Mouse (Mus musculus): ENCODE data around the gene Coro7. TPM values are rescaled to one million over a fixed set of nuclear protein-coding genes. Genes with fewer than 3 reads are reported as not detected.

The Coro7 gene
- polyA plus RNA-seq, 1 experiment from 2014 or later = 10.3 TPM

DNA sequence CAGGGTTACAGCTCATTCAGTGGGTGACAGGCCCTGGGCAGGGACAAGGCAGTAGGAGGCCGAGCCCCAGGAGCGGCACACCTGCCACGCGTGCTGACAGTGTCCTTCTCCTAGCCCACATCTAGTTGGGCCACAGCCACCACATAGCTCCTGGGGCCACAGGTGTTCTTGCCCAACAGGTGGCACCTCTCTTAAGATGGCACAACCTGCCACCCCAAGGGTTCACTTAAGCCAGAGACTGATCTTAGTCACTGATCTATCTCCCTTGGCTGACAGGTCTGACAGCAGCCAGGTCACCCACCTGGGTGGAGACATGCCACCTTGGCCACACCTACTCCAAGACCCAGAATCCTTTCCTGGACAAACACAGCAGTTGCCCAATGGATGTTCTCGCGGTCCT is 36.6 kb downstream of the Coro7 start:
- H3K4me3 ChIP-seq (ENCODE audit: low read depth, low read length) = no peak overlapping the region
- H3K27me3 ChIP-seq (ENCODE audit: insufficient read depth, low read length) = no peaks in the 10 kb centered on the region
- 0 out of 2 replicates have a peak overlapping the region, but pooled peaks have one; percentile 89 for H3K27ac ChIP-seq (ENCODE audit: low read depth)
- no peak for ATAC-seq
- H3K9me3 ChIP-seq (ENCODE audit: low read length) = no peaks in the 10 kb centered on the region
- H3K4me2 ChIP-seq (ENCODE audit: low read depth, low read length) = no peak overlapping the region
- WGBS (ENCODE audit: insufficient replicate concordance) = 84% methylated on average over 6 of the region's 6 CpGs
- TF ChIP-seq EP300 (IDR thresholded peaks at IDR 0.05; ENCODE audit: low read depth) = no peak
- TF ChIP-seq CTCF (IDR thresholded peaks at IDR 0.05; ENCODE audit: low read depth) = no peak
- H3K4me1 ChIP-seq (ENCODE audit: insufficient read depth) = peaks cover 42% of the 10 kb centered on the region
- H3K36me3 ChIP-seq (replicated peaks; ENCODE audit: insufficient read depth, low read length) = peaks cover 18% of the 10 kb centered on the region
- peak overlapping the region; percentile 21; the same call in 1 of the 2 replicates for H3K9ac ChIP-seq (replicated peaks)
- no peak for DNase-seq

DNA sequence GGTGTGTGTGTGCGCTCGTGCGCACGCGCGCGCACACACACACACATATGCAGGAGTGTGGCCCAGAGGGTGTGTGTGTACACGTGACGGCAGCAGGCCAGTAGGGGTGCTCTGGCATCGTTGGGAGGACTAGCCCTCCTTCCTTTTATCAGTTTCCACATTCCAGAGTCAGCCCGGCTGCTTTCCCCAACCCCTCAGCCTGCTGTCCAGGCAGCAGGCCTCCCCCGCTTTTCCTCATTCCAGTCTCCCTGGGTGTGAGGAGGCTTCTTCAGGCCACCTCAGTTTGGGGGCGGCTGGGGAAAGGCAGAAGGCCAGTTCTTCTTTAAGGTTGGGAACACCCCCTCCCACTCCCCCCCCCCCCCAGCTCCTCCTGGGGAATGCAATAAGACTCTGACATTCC is 37.4 kb downstream of the Coro7 start:
- no peak for TF ChIP-seq CTCF (IDR thresholded peaks at IDR 0.05; ENCODE audit: low read depth)
- no peak for TF ChIP-seq EP300 (IDR thresholded peaks at IDR 0.05; ENCODE audit: low read depth)
- peaks cover 18% of the 10 kb centered on the region for H3K36me3 ChIP-seq (replicated peaks; ENCODE audit: insufficient read depth, low read length)
- peak overlapping the region; percentile 89 for H3K27ac ChIP-seq (ENCODE audit: low read depth)
- 66% methylated on average over 13 of the region's 13 CpGs for WGBS (ENCODE audit: insufficient replicate concordance)
- H3K9ac ChIP-seq (replicated peaks) = no peak overlapping the region; the same call in 1 of the 2 replicates
- peaks cover 42% of the 10 kb centered on the region for H3K4me1 ChIP-seq (ENCODE audit: insufficient read depth)
- H3K4me2 ChIP-seq (ENCODE audit: low read depth, low read length) = no peak overlapping the region
- no peaks in the 10 kb centered on the region for H3K9me3 ChIP-seq (ENCODE audit: low read length)
- H3K4me3 ChIP-seq (ENCODE audit: low read depth, low read length) = no peak overlapping the region
- no peak for DNase-seq
- no peaks in the 10 kb centered on the region for H3K27me3 ChIP-seq (ENCODE audit: insufficient read depth, low read length)
- no peak; the same call in 1 of the 2 replicates for ATAC-seq

DNA sequence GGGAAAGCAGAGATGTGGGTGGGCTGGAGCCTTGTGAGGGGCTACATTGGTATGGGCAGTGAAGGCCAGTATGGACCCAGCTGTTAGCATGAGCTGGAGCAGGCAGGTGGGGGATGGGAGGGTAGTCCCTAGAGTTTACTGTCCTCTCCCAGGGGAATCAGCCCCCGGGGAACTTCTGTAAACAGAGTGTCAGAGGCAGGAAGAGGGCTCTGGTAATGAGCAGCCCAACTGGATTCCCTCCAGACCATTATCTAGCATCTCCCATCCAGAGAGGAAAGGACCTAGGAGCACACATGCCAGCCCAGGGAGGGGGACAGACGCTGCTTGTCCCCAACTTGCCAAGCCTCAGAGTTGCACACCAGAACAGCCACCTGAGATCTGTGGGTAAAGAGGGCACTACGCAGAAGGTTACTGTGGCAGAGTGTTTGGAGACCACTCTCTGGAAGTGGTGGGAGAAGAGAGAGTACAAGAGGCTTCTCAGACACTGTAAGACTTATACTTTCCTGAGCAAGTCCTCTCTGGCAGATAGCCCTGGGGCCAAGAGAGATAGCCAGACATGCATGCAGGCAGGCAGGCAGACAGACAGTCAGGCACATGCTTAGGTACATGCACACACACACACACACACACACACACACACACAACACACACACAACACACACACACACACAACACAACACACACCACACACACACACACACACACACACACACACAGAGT is 38.3 kb downstream of the Coro7 start:
- Histone ChIP-seq H3K4me3 (ENCODE audit: low read depth, low read length) (peak overlapping the region; percentile 65; the same call in 1 of the 2 replicates), H3K9ac (replicated peaks) (peak overlapping the region; percentile 35), H3K27me3 (ENCODE audit: insufficient read depth, low read length) (no peaks in the 10 kb centered on the region), H3K4me2 (ENCODE audit: low read depth, low read length) (peak overlapping the region; percentile 92), H3K36me3 (replicated peaks; ENCODE audit: insufficient read depth, low read length) (peaks cover 16% of the 10 kb centered on the region), H3K27ac (ENCODE audit: low read depth) (peak overlapping the region; percentile 89), H3K9me3 (ENCODE audit: low read length) (no peaks in the 10 kb centered on the region), H3K4me1 (ENCODE audit: insufficient read depth) (peaks cover 42% of the 10 kb centered on the region)
- TF ChIP-seq EP300 (IDR thresholded peaks at IDR 0.05; ENCODE audit: low read depth) (no peak), CTCF (IDR thresholded peaks at IDR 0.05; ENCODE audit: low read depth) (no peak)
- ATAC-seq = peak; percentile 6; the same call in 1 of the 2 replicates
- DNase-seq = peak; percentile 52
- 53% methylated on average over 3 of the region's 3 CpGs for WGBS (ENCODE audit: insufficient replicate concordance)

DNA sequence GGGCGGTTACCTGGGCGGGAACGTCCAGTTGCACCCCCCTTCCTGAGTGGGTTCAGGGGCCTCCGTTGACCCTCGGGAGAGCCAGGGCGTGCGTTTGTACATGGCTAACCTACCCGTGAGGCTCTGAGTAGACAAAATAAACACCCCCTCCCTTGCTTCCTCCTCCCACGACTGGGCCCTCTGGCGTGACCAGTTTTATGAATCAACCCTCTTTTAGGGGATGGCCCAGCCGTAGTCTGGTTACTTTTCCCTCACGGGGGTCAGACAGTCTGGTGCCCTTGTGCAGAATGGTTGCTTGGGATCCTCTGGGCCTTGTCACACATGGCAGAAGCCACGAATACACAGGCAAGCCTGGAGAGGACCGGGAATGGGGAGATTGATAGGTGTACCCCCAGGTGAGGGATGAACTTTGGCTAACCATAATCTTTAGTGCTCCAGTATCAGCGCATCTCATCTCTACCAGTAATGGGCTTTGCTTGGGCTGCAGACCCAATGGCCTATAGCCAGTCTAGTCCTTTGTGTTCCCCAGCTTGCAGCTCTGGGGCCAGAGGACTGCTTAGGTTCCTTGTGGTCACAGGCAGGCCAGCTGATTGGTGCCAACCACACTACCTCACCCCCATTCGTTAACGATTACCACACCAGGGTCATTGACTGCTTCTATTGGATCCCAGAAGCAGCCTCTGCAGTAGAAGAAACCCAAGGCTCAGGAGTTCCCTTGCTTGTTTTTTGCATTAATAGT is 39.1 kb downstream of the Coro7 start:
- peak overlapping the region; percentile 89 for H3K27ac ChIP-seq (ENCODE audit: low read depth)

DNA sequence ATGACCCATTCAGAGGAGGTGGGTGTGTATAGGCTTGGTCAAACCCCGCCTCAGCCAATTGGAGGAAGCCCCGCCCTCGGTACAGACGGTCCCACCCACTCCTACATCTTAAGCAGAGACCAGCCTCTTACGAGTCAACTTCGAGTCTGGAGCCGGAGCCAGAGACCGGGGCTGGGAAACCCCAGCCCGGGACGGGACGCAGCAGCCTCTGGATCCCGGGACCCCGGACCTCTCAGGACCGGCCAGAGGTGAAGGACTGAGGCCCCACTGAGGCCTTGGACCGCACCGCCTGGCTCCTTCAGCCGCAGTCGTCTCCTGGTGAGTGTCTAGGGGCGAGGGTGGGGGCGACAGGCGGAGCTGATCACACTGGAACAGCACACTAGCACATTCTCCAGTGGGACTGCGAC is 39.7 kb downstream of the Coro7 start, which contains the start of the genes Vasn and Dnaja3:
Gene Vasn, plus strand, starts transcription at position 111 of the 407 bp plus-strand sequence.
Gene Dnaja3, plus strand, starts transcription at position 159 of the 407 bp plus-strand sequence.
- TF ChIP-seq EP300 (IDR thresholded peaks at IDR 0.05; ENCODE audit: low read depth) = no peak
- Histone ChIP-seq H3K4me2 (ENCODE audit: low read depth, low read length) (peak within 1 kb of the TSS; percentile 92), H3K9ac (replicated peaks) (peak within 1 kb of the TSS; percentile 76), H3K27ac (ENCODE audit: low read depth) (peak within 1 kb of the TSS; percentile 89), H3K4me3 (ENCODE audit: low read depth, low read length) (peak within 1 kb of the TSS; percentile 65), H3K36me3 (replicated peaks; ENCODE audit: insufficient read depth, low read length) (peaks cover 19% of the 10 kb centered on the region), H3K27me3 (ENCODE audit: insufficient read depth, low read length) (no peaks in the 10 kb centered on the region), H3K9me3 (ENCODE audit: low read length) (no peaks in the 10 kb centered on the region), H3K4me1 (ENCODE audit: insufficient read depth) (peaks cover 42% of the 10 kb centered on the region)
- ATAC-seq (peak; percentile 82), DNase-seq (peak; percentile 86)
- WGBS (ENCODE audit: insufficient replicate concordance) = 6% methylated on average over 22 of the region's 22 CpGs

More for the DNA sequence above, 39.1 kb downstream of the Coro7 start:
- Histone ChIP-seq H3K4me1 (ENCODE audit: insufficient read depth) (peaks cover 42% of the 10 kb centered on the region), H3K4me2 (ENCODE audit: low read depth, low read length) (peak overlapping the region; percentile 92), H3K4me3 (ENCODE audit: low read depth, low read length) (peak overlapping the region; percentile 65), H3K27me3 (ENCODE audit: insufficient read depth, low read length) (no peaks in the 10 kb centered on the region), H3K9ac (replicated peaks) (peak overlapping the region; percentile 76), H3K9me3 (ENCODE audit: low read length) (no peaks in the 10 kb centered on the region), H3K36me3 (replicated peaks; ENCODE audit: insufficient read depth, low read length) (peaks cover 16% of the 10 kb centered on the region)
- 9% methylated on average over 17 of the region's 17 CpGs for WGBS (ENCODE audit: insufficient replicate concordance)
- DNase-seq = peak; percentile 61
- peak; percentile 84 for ATAC-seq
- TF ChIP-seq CTCF (IDR thresholded peaks at IDR 0.05; ENCODE audit: low read depth) (no peak), EP300 (IDR thresholded peaks at IDR 0.05; ENCODE audit: low read depth) (no peak)

DNA sequence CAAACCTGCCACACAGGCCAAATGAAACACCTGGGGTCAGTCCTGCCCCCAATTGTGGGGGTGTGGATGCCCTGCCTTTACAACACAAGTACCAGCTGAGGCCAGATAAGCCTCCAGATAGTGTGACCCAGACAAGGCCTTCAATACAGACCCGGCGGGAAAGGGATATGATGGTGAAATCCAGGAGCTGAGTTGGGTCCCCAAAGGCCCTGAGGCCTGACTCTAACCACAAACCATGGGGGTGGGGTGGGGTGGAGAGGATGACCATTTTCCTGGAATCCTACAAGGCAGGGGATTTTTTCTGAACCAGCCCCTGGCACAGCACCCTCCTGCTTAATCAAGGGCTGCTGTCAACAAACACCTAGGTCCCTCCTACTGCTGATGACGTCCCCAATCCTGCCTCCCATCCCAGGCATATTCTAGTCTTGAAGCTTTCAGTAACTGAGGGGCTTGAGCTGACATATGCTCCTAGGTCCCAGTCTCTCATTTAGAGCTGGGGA is 40.6 kb downstream of the Coro7 start:
- TF ChIP-seq CTCF (IDR thresholded peaks at IDR 0.05; ENCODE audit: low read depth) (no peak), EP300 (IDR thresholded peaks at IDR 0.05; ENCODE audit: low read depth) (no peak)
- DNase-seq = no peak
- WGBS (ENCODE audit: insufficient replicate concordance) = 65% methylated on average over 3 of the region's 3 CpGs
- ATAC-seq = no peak
- Histone ChIP-seq H3K36me3 (replicated peaks; ENCODE audit: insufficient read depth, low read length) (peaks cover 19% of the 10 kb centered on the region), H3K9ac (replicated peaks) (no peak overlapping the region), H3K27me3 (ENCODE audit: insufficient read depth, low read length) (no peaks in the 10 kb centered on the region), H3K4me3 (ENCODE audit: low read depth, low read length) (no peak overlapping the region), H3K27ac (ENCODE audit: low read depth) (no peak overlapping the region), H3K4me2 (ENCODE audit: low read depth, low read length) (no peak overlapping the region), H3K9me3 (ENCODE audit: low read length) (no peaks in the 10 kb centered on the region), H3K4me1 (ENCODE audit: insufficient read depth) (peaks cover 42% of the 10 kb centered on the region)
